Mouse (Mus musculus) neural tube, embryonic 15.5 days (tissue): ENCODE measurements around the gene Rsrc1. TPM values are rescaled to one million over a fixed set of nuclear protein-coding genes. Genes with fewer than 3 reads are reported as not detected.

Experiments
- ATAC-seq: fragments of 200-750 bp; cut with Nextera tagmentation; 2 replicates; pipeline ENCODE4 v1.8.0; 2017; ENCODE audit warnings: mild to moderate bottlenecking, moderate TSS enrichment, moderate library complexity; ENCODE audit not compliant: low FRiP score
- H3K27ac ChIP-seq: fragments of 300-500 bp; sonication (generic); replicated peaks from 2 replicates; pipeline ENCODE4 v1.5.1; 2015; ENCODE audit warnings: mild to moderate bottlenecking, inconsistent platforms
- H3K27me3 ChIP-seq: fragments of 300-500 bp; sonication (generic); replicated peaks from 2 replicates; pipeline ENCODE4 v1.6.1; 2015; ENCODE audit warnings: inconsistent platforms
- H3K36me3 ChIP-seq: fragments of 300-500 bp; sonication (generic); 2 replicates; pipeline ENCODE4 v1.6.1; 2015; ENCODE audit warnings: inconsistent platforms
- H3K4me1 ChIP-seq: fragments of 300-500 bp; sonication (generic); 2 replicates; pipeline ENCODE4 v1.6.1; 2015; ENCODE audit warnings: inconsistent platforms
- H3K4me2 ChIP-seq: fragments of 300-500 bp; sonication (generic); 2 replicates; pipeline ENCODE4 v1.6.1; 2015; ENCODE audit warnings: inconsistent platforms, mild to moderate bottlenecking, moderate library complexity
- H3K4me3 ChIP-seq: fragments of 300-500 bp; sonication (generic); replicated peaks from 2 replicates; pipeline ENCODE4 v1.5.1; 2015; ENCODE audit warnings: mild to moderate bottlenecking, inconsistent platforms
- H3K9ac ChIP-seq: fragments of 300-500 bp; sonication (generic); replicated peaks from 2 replicates; pipeline ENCODE4 v1.6.1; 2015; ENCODE audit warnings: mild to moderate bottlenecking, inconsistent platforms
- H3K9me3 ChIP-seq: fragments of 300-500 bp; sonication (generic); replicated peaks from 2 replicates; pipeline ENCODE4 v1.6.1; 2016; ENCODE audit warnings: inconsistent platforms
- WGBS: fragments of 180-500 bp; shearing (Covaris S2); methylation state at CpG from one replicate; pipeline ENCODE4 v1.1.7; 2015; ENCODE audit warnings: mixed read lengths; 5-methylcytosine and 5-hydroxymethylcytosine counted together
- polyA plus RNA-seq: library from polyadenylated mRNA; unstranded; fragments of >200 nt; fragmentation: Nextera tagmentation; extraction: Ambion mirVana; gene quantifications from 2 replicates; pipeline ENCODE4 v1.2.1, GENCODE M21; 2015

The Rsrc1 gene
- polyA plus RNA-seq, 1 experiment from 2014 or later, result 29.9 TPM

DNA sequence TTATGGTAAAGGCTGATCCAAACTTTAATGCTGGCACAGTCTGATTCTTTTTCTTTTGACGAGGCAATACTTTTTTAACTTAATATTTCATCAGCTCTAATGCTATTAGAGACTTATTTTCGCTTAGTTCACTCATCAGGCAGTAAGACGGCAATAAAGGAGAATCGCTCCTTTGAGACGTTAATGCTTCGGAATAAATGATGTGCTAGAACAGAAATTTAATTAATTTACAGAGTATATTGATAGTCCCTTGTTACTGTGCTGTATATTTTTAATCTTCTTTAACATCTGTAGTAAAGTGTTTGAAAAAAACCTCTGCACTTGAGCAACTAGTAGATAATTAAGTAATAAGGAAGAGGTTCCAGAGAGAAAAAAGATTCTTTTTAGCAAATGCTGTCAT is 308.3 kb downstream of the Rsrc1 start:
- Histone ChIP-seq H3K4me1 (no peaks in the 10 kb centered on the region), H3K4me2 (no peak overlapping the region), H3K36me3 (no peaks in the 10 kb centered on the region), H3K9ac (no peak overlapping the region), H3K4me3 (no peak overlapping the region), H3K27me3 (no peaks in the 10 kb centered on the region), H3K27ac (no peak overlapping the region), H3K9me3 (no peaks in the 10 kb centered on the region)
- ATAC-seq, result 0 out of 2 replicates have a peak, but pooled peaks have one; percentile 50
- 44% methylated on average over 6 of the region's 6 CpGs for WGBS

DNA sequence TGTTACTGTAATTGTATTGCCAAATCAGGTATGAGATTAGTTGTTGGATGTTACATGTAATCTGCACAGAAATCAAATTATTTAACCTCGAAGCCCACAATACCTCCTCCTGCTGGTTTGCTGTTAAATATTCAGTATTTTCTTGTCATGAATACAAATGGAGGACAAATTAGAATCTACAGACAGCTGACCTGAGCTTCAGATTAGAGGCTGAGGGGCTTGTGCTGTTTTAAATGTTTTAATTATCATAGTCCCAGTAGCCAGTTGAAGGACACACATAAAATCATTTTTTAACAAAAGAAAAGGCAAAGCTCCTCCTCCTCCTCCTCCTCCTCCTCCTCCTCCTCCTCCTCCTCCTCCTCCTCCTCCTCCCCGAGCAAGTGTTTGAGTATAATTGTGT is 327.5 kb downstream of the Rsrc1 start:
- 19% methylated on average over 1 of the region's 2 CpGs for WGBS
- H3K4me2 ChIP-seq, result no peak overlapping the region
- H3K27me3 ChIP-seq, result no peaks in the 10 kb centered on the region
- no peaks in the 10 kb centered on the region for H3K9me3 ChIP-seq
- no peak overlapping the region for H3K4me3 ChIP-seq
- ATAC-seq, result no peak
- H3K9ac ChIP-seq, result no peak overlapping the region
- H3K4me1 ChIP-seq, result no peaks in the 10 kb centered on the region
- no peaks in the 10 kb centered on the region for H3K36me3 ChIP-seq
- no peak overlapping the region for H3K27ac ChIP-seq

- Histone ChIP-seq H3K9me3 (no peaks in the 10 kb centered on the region), H3K4me2 (no peak overlapping the region), H3K4me3 (no peak overlapping the region), H3K27ac (no peak overlapping the region), H3K4me1 (no peaks in the 10 kb centered on the region), H3K27me3 (no peaks in the 10 kb centered on the region), H3K9ac (no peak overlapping the region), H3K36me3 (no peaks in the 10 kb centered on the region)
- no peak for ATAC-seq
- WGBS, result 27% methylated on average over 7 of the region's 7 CpGs
Measured at GRCm38 (mm10) chr3:67309644-67310311, 328.6 kb downstream of the Rsrc1 start.

- Histone ChIP-seq H3K9me3 (no peaks in the 10 kb centered on the region), H3K27me3 (no peaks in the 10 kb centered on the region), H3K4me2 (no peak overlapping the region), H3K9ac (no peak overlapping the region), H3K36me3 (no peaks in the 10 kb centered on the region), H3K27ac (no peak overlapping the region), H3K4me3 (no peak overlapping the region), H3K4me1 (no peaks in the 10 kb centered on the region)
- no peak for ATAC-seq
- WGBS, result 68% methylated on average over 2 of the region's 2 CpGs
Measured at GRCm38 (mm10) chr3:67311436-67311835, 330.2 kb downstream of the Rsrc1 start.

GRCm38 (mm10) chr3:67322422-67322821 is 341.2 kb downstream of the Rsrc1 start:
- no peak for ATAC-seq
- H3K4me3 ChIP-seq, result no peak overlapping the region

DNA sequence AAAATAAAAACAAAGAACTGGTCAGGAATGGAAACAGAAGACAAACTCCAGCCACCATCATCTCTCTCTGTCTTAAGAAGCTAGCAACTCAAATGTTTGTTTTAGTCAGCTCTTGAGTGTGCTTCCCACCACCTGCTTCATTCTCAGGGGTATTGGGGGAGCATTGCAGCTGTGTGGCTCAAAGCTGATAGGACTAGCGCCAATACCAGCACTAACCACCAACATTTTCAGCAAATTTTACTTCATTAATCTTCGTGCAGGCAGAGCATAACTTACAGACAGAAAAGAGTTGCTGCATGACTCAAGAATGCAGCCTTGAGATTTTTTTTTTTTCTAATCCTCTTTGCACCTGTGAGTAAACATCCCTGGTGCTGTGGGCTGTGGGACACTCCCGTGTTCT is 358.4 kb downstream of the Rsrc1 start:
- no peaks in the 10 kb centered on the region for H3K36me3 ChIP-seq
- H3K4me2 ChIP-seq, result no peak overlapping the region
- H3K27ac ChIP-seq, result no peak overlapping the region
- H3K9ac ChIP-seq, result no peak overlapping the region
- 58% methylated on average over 3 of the region's 3 CpGs for WGBS
- H3K27me3 ChIP-seq, result no peaks in the 10 kb centered on the region
- no peaks in the 10 kb centered on the region for H3K9me3 ChIP-seq
- H3K4me3 ChIP-seq, result no peak overlapping the region
- 0 out of 2 replicates have a peak, but pooled peaks cover 3% of the 10 kb centered on the region for H3K4me1 ChIP-seq
- ATAC-seq, result no peak

More at GRCm38 (mm10) chr3:67322422-67322821, 341.2 kb downstream of the Rsrc1 start:
- Histone ChIP-seq H3K27ac (no peak overlapping the region), H3K4me1 (no peaks in the 10 kb centered on the region), H3K9me3 (no peaks in the 10 kb centered on the region), H3K4me2 (no peak overlapping the region), H3K27me3 (no peaks in the 10 kb centered on the region), H3K9ac (no peak overlapping the region), H3K36me3 (no peaks in the 10 kb centered on the region)
- WGBS, result 75% methylated on average over 4 of the region's 4 CpGs

DNA sequence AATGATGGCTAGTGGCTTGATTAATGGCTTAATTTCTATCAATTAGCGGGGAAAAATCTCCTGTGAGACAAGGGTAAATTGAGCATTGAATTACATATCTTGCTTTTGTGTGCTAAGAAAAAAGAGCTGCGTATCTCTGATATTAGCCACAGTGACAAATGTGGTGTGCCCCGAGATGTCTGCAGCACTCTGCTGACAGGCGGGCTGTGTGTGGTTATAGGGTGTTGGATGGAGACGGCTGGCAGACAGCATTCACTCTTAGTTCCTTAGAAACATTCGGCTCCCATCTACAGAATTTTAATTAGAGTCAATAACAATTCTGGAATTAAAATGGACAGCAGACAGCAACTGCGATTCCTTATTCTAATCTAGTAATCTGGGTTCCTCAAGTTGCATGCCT is 359.7 kb downstream of the Rsrc1 start:
- 33% methylated on average over 7 of the region's 7 CpGs for WGBS

GRCm38 (mm10) chr3:67343004-67343662 is 361.9 kb downstream of the Rsrc1 start:
- ATAC-seq, result no peak

More for the DNA sequence above, 359.7 kb downstream of the Rsrc1 start:
- Histone ChIP-seq H3K9me3 (no peaks in the 10 kb centered on the region), H3K4me1 (0 out of 2 replicates have a peak, but pooled peaks cover 3% of the 10 kb centered on the region), H3K9ac (no peak overlapping the region), H3K4me3 (no peak overlapping the region), H3K36me3 (no peaks in the 10 kb centered on the region), H3K4me2 (no peak overlapping the region), H3K27ac (no peak overlapping the region), H3K27me3 (no peaks in the 10 kb centered on the region)
- ATAC-seq, result no peak

GRCm38 (mm10) chr3:67344599-67344998 is 363.4 kb downstream of the Rsrc1 start:
- Histone ChIP-seq H3K27me3 (no peaks in the 10 kb centered on the region), H3K36me3 (no peaks in the 10 kb centered on the region), H3K4me3 (no peak overlapping the region), H3K9ac (no peak overlapping the region), H3K4me2 (no peak overlapping the region), H3K27ac (no peak overlapping the region), H3K9me3 (no peaks in the 10 kb centered on the region), H3K4me1 (0 out of 2 replicates have a peak, but pooled peaks cover 3% of the 10 kb centered on the region)
- no peak for ATAC-seq
- 12% methylated on average over 2 of the region's 2 CpGs for WGBS

More at GRCm38 (mm10) chr3:67343004-67343662, 361.9 kb downstream of the Rsrc1 start:
- 0 out of 2 replicates have a peak, but pooled peaks cover 3% of the 10 kb centered on the region for H3K4me1 ChIP-seq
- H3K27ac ChIP-seq, result no peak overlapping the region
- H3K9ac ChIP-seq, result no peak overlapping the region
- no peaks in the 10 kb centered on the region for H3K36me3 ChIP-seq
- no peaks in the 10 kb centered on the region for H3K27me3 ChIP-seq
- no peak overlapping the region for H3K4me2 ChIP-seq
- no peaks in the 10 kb centered on the region for H3K9me3 ChIP-seq
- 65% methylated on average over 5 of the region's 5 CpGs for WGBS
- no peak overlapping the region for H3K4me3 ChIP-seq

- Histone ChIP-seq H3K9ac (no peak overlapping the region), H3K27me3 (no peaks in the 10 kb centered on the region), H3K4me1 (no peaks in the 10 kb centered on the region), H3K9me3 (no peaks in the 10 kb centered on the region), H3K4me3 (no peak overlapping the region), H3K4me2 (no peak overlapping the region), H3K27ac (no peak overlapping the region), H3K36me3 (no peaks in the 10 kb centered on the region)
- no peak for ATAC-seq
- WGBS, result 53% methylated on average over 2 of the region's 2 CpGs
Measured at GRCm38 (mm10) chr3:67346674-67347073, 365.5 kb downstream of the Rsrc1 start.

- ATAC-seq, result no peak
- Histone ChIP-seq H3K4me3 (no peak overlapping the region), H3K27me3 (no peaks in the 10 kb centered on the region), H3K27ac (no peak overlapping the region), H3K9ac (no peak overlapping the region), H3K36me3 (no peaks in the 10 kb centered on the region), H3K4me2 (no peak overlapping the region), H3K9me3 (no peaks in the 10 kb centered on the region), H3K4me1 (no peaks in the 10 kb centered on the region)
- WGBS, result 56% methylated on average over 12 of the region's 12 CpGs
Measured at GRCm38 (mm10) chr3:67351406-67352127, 370.4 kb downstream of the Rsrc1 start.
